Mouse (Mus musculus): ENCODE results near the gene Actg1. TPM values are rescaled to one million over a fixed set of nuclear protein-coding genes. Genes with fewer than 3 reads are reported as not detected.
A peak's percentile ranks its signal among the peaks of the same experiment; 100 is the strongest.

The Actg1 gene
- polyA plus RNA-seq, 1 experiment from 2014 or later = 4,131 TPM

DNA sequence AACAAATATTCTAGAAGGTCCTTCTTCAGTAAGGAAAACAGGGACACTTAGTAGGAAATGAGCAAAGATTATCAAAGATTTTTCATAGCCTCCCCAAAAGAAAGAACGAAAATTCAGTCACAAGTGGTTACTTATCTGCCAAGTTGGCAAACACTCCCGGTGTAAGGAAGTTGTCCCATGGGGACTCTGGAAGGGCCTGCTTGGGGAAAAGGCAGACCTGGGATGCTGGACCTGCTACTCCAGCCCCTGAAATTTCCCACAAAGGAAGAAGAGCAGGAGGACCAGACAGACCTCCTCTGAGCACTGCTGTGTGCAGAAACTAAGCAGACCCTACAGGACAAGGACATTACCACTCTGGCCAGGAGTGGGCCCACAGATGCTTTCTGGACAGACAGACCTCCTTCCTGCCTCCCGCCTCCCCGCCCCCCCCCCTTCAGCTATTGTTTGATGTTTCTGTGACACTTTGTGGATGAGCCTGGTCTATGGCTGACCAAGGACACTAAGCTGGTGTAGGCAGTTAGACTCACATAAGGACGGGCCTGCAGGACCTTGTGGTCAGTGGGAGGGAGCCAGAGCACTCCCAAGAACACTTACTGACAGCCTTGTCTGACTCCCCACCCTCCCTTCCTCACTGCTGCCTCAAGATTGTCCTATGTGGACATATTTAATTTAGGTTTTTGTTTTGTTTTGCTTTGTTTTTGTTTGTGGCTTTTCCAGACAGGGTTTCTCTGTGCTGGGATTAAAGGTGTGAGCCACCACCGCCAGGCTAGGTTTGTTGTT lies 34.2 kb downstream of the Actg1 start:
- Histone ChIP-seq H3K4me2 (no peak overlapping the region), H3K9me3 (no peaks in the 10 kb centered on the region), H3K9ac (no peak overlapping the region), H3K4me3 (no peak overlapping the region), H3K27me3 (no peaks in the 10 kb centered on the region), H3K4me1 (replicated peaks) (peaks cover 41% of the 10 kb centered on the region), H3K27ac (replicated peaks) (peak overlapping the region; percentile 97; the same call in 1 of the 2 replicates), H3K36me3 (no peaks in the 10 kb centered on the region)
- no peak for ATAC-seq (ENCODE audit: low FRiP score, low read depth)
- 59% methylated on average over 4 of the region's 6 CpGs for WGBS

- no peaks in the 10 kb centered on the region for H3K36me3 ChIP-seq
- ATAC-seq (ENCODE audit: low FRiP score, low read depth) = no peak
- H3K9me3 ChIP-seq = no peaks in the 10 kb centered on the region
- H3K27ac ChIP-seq (replicated peaks) = 0 out of 2 replicates have a peak overlapping the region, but pooled peaks have one; percentile 93
- no peak overlapping the region for H3K9ac ChIP-seq
- 81% methylated on average over 6 of the region's 6 CpGs for WGBS
- peaks cover 48% of the 10 kb centered on the region for H3K4me1 ChIP-seq (replicated peaks)
- no peaks in the 10 kb centered on the region for H3K27me3 ChIP-seq
- H3K4me2 ChIP-seq = peak overlapping the region; percentile 89; the same call in 1 of the 2 replicates
- H3K4me3 ChIP-seq = no peak overlapping the region
Observed at GRCm38 (mm10) chr11:120312069-120312468, 36.3 kb downstream of the Actg1 start.

GRCm38 (mm10) chr11:120311561-120311960 lies 36.8 kb downstream of the Actg1 start:
- no peak for ATAC-seq (ENCODE audit: low FRiP score, low read depth)
- Histone ChIP-seq H3K9ac (peak overlapping the region; percentile 58), H3K27me3 (no peaks in the 10 kb centered on the region), H3K4me3 (peak overlapping the region; percentile 43), H3K4me1 (replicated peaks) (peaks cover 48% of the 10 kb centered on the region), H3K9me3 (no peaks in the 10 kb centered on the region), H3K27ac (replicated peaks) (peak overlapping the region; percentile 93), H3K36me3 (no peaks in the 10 kb centered on the region), H3K4me2 (peak overlapping the region; percentile 89)
- WGBS = 48% methylated on average over 10 of the region's 10 CpGs

GRCm38 (mm10) chr11:120310813-120311312 lies 37.5 kb downstream of the Actg1 start:
- peak; percentile 93 for ATAC-seq (ENCODE audit: low FRiP score, low read depth)
- no peaks in the 10 kb centered on the region for H3K27me3 ChIP-seq
- WGBS = 7% methylated on average over 42 of the region's 45 CpGs
- peak overlapping the region; percentile 43 for H3K4me3 ChIP-seq
- H3K27ac ChIP-seq (replicated peaks) = peak overlapping the region; percentile 93
- H3K9me3 ChIP-seq = no peaks in the 10 kb centered on the region
- H3K36me3 ChIP-seq = no peaks in the 10 kb centered on the region
- H3K4me2 ChIP-seq = peak overlapping the region; percentile 89
- peak overlapping the region; percentile 58 for H3K9ac ChIP-seq
- peaks cover 52% of the 10 kb centered on the region for H3K4me1 ChIP-seq (replicated peaks)

GRCm38 (mm10) chr11:120308441-120309320 lies 39.7 kb downstream of the Actg1 start:
- Histone ChIP-seq H3K9ac (no peak overlapping the region), H3K27ac (replicated peaks) (no peak overlapping the region), H3K4me2 (no peak overlapping the region), H3K4me3 (no peak overlapping the region), H3K9me3 (no peaks in the 10 kb centered on the region), H3K27me3 (no peaks in the 10 kb centered on the region), H3K4me1 (replicated peaks) (peaks cover 56% of the 10 kb centered on the region), H3K36me3 (no peaks in the 10 kb centered on the region)
- no peak for ATAC-seq (ENCODE audit: low FRiP score, low read depth)
- 53% methylated on average over 15 of the region's 15 CpGs for WGBS

DNA sequence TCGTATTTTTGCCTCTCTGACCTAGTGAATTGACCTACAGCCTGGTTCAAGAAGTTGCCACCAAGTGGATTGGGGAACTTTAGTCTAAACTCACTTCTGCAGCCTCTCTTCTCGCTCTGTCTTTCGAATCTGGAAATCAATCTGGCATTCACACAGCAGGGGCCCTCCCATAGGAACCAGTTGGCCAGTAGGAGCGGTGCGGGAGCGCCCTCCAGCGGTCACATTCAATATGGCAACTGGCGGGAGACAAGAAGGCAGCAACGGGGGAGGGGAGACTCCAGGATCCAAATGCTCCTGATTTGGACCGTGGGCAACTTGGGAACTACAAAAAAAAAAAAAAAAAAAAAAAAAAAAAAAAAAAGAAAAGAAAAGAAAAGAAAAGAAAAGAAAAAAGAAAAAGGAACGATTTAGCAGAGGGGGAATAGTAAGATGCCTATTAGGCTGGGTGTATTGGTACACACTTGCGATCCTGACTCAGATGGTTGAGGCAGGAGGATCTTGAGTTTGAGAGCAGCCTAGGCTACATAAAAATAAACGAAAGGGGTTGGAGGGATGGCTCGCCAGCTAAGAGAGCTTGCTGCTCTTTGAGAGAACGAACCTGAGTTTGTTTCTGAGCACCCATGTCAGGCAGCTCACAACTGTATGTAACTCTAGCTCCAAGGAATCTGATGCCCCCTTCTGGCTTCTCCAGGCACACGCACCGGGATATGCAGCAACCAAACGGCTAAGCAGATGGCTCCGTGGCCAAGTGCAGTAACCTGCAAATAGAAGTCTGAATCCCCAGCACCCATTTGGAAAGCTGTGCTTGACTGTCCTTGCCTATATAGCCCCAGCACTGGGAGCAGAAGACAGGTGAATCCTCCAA lies 40.5 kb downstream of the Actg1 start:
- Histone ChIP-seq H3K27ac (replicated peaks) (no peak overlapping the region), H3K4me2 (no peak overlapping the region), H3K4me3 (no peak overlapping the region), H3K27me3 (no peaks in the 10 kb centered on the region), H3K36me3 (no peaks in the 10 kb centered on the region), H3K4me1 (replicated peaks) (peaks cover 56% of the 10 kb centered on the region), H3K9me3 (no peaks in the 10 kb centered on the region), H3K9ac (no peak overlapping the region)
- no peak for ATAC-seq (ENCODE audit: low FRiP score, low read depth)
- 7% methylated on average over 19 of the region's 19 CpGs for WGBS

- Histone ChIP-seq H3K27me3 (no peaks in the 10 kb centered on the region), H3K9me3 (no peaks in the 10 kb centered on the region), H3K4me2 (no peak overlapping the region), H3K27ac (replicated peaks) (no peak overlapping the region), H3K36me3 (no peaks in the 10 kb centered on the region), H3K9ac (no peak overlapping the region), H3K4me1 (replicated peaks) (peaks cover 56% of the 10 kb centered on the region), H3K4me3 (no peak overlapping the region)
- no peak for ATAC-seq (ENCODE audit: low FRiP score, low read depth)
- WGBS = 16% methylated on average over 5 of the region's 5 CpGs
Observed at GRCm38 (mm10) chr11:120307132-120307413, 41.3 kb downstream of the Actg1 start.

DNA sequence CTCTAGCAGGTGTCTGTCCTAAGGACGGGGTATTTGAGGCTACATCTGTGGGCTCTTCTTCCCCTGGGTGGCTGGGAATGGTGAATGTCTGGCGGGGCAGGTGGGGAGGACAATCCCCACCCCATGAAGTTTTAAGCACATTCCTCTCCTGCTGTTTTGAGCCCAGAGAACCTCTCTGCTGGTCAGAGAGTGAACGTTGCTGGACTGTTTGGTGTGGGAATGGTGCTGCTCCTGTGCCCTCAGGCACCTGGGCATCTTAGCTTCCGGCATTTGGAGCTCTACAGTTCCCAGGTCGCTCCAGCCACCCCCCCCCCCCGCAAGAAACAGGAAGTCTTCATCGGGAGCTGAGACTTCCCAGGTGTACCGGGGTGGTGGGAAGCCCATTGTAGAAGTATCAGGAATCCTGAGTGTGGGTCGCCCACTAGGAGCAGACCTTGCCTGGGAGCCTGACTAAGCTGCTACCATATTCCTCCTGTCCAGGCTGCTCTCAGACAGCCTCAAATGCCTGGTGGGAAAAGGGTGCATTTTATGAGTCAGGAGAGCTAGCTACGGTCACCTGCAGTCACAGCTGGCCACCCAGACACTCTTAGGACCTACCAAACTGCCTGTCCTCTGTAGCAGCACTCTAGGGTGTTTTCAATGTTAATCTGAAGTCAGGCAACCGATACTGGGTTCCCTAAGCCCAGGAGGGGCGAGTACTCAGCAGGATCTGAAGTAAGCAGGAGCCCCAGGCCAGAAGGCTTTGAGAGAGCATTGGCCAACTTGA lies 41.8 kb downstream of the Actg1 start:
- Histone ChIP-seq H3K9ac (no peak overlapping the region), H3K36me3 (no peaks in the 10 kb centered on the region), H3K4me2 (peak overlapping the region; percentile 89), H3K4me1 (replicated peaks) (peaks cover 54% of the 10 kb centered on the region), H3K27me3 (no peaks in the 10 kb centered on the region), H3K27ac (replicated peaks) (peak overlapping the region; percentile 92; the same call in 1 of the 2 replicates), H3K4me3 (no peak overlapping the region), H3K9me3 (no peaks in the 10 kb centered on the region)
- 49% methylated on average over 12 of the region's 12 CpGs for WGBS
- ATAC-seq (ENCODE audit: low FRiP score, low read depth) = no peak

- Histone ChIP-seq H3K4me2 (peak overlapping the region; percentile 89), H3K27ac (replicated peaks) (peak overlapping the region; percentile 92), H3K9ac (peak overlapping the region; percentile 50), H3K4me1 (replicated peaks) (peaks cover 48% of the 10 kb centered on the region), H3K27me3 (no peaks in the 10 kb centered on the region), H3K36me3 (no peaks in the 10 kb centered on the region), H3K4me3 (peak overlapping the region; percentile 52), H3K9me3 (no peaks in the 10 kb centered on the region)
- 24% methylated on average over 15 of the region's 15 CpGs for WGBS
- no peak for ATAC-seq (ENCODE audit: low FRiP score, low read depth)
Observed at GRCm38 (mm10) chr11:120305535-120306365, 42.6 kb downstream of the Actg1 start.

DNA sequence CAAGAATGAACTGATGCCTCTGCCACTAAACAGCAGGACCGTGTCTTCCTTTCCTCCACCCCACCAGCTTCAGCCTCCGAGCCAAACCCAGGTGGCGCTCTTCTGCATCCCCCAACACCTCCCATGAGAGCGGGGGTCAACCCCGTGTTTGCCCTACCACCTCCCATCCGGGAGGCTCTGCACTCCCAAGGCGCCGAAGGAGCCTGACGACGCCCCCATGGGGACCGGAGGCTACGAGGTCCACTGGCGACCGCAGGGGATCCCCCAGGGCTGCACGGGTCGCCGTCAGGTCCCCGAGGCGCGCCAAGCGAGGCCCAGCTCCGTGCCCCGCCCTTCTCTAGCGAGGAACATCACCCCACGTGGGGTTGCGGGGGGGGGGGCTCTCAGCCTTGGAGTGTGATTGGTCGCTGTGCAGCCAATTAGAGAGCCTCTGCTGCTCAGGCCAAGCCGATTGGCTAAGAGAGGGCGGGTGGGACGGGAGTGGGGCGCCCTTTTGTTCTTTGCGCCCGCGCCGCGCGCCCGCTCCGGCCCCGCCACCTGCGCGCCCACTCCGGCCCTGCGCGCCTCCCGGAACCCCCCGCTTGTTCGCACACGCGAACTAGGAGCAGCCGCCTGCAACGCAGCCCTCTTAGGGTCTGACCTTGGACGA lies 43.3 kb downstream of the Actg1 start:
- peaks cover 42% of the 10 kb centered on the region for H3K4me1 ChIP-seq (replicated peaks)
- peak overlapping the region; percentile 89 for H3K4me2 ChIP-seq
- ATAC-seq (ENCODE audit: low FRiP score, low read depth) = peak; percentile 95
- no peaks in the 10 kb centered on the region for H3K9me3 ChIP-seq
- WGBS = under 1% methylated on average over 52 of the region's 53 CpGs
- peak overlapping the region; percentile 52 for H3K4me3 ChIP-seq
- H3K36me3 ChIP-seq = no peaks in the 10 kb centered on the region
- H3K27ac ChIP-seq (replicated peaks) = peak overlapping the region; percentile 92
- peak overlapping the region; percentile 61 for H3K9ac ChIP-seq
- no peaks in the 10 kb centered on the region for H3K27me3 ChIP-seq

Measured in hindbrain, embryonic 15.5 days (tissue).